Mouse (Mus musculus): ENCODE measurements around the gene Ikzf3.

DNA sequence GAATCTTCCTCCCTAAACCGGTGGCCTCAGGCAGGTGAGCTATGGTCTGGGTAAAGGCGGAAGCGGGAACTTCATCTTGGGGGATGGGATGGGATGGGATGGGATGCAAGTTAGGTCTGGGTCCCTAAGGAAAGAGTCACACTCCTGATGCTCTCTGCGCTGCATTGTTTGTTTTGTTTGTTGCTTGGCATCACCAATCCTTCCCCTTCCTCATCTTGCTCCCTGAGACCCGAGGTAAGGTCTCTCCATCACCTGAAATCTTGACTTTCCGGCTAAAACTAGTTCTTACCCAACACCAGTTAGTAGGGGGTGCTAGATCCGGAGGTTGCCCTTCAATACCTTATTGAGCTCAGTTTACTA, 98.4 kb downstream of the Ikzf3 start:
- TF ChIP-seq CTCF (conservative IDR thresholded peaks at IDR 0.05; ENCODE audit: insufficient read depth, insufficient read length, low read depth, low read length) (no peak), POLR2A (IDR thresholded peaks at IDR 0.05; ENCODE audit: low read depth, low read length) (no peak)

Measured in kidney, adult 2 months (tissue).